Mouse (Mus musculus) myocyte (in vitro differentiated cells): ENCODE results near the gene Cdt1.

Experiments
- POLR2A ChIP-seq: IDR thresholded peaks from one replicate; pipeline ENCODE4 v1.6.1; 2011; ENCODE audit warnings: low read depth, mild to moderate bottlenecking, control low read depth, moderate library complexity; ENCODE audit not compliant: insufficient read length
- USF1 ChIP-seq: IDR thresholded peaks from one replicate; pipeline ENCODE4 v1.6.1; 2011; ENCODE audit warnings: low read depth, mild to moderate bottlenecking, control low read depth, moderate library complexity

DNA sequence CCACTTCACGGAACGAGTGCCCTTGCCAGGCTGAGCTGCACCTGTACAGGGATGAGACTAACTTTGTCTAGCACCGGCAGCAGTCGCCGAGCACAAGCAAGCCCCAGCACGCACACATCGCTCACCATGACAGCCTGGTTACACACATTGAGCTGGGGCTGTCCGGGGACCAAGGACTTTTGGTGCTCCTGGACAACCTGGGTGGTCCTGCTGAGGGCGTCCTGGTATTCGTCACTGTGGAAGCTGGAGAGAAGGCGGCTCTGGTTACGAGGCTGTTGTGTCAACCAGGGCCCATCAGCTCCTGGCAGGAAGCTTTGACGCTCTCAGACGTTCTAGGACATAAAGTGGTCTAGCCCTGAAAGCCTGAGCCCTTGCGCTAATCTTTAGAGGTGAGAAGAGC is 13.1 kb downstream of the Cdt1 start:
- no peak for TF ChIP-seq USF1
- no peak for TF ChIP-seq POLR2A
